Mouse (Mus musculus): ENCODE data around the gene Gm21988. TPM values are rescaled to one million over a fixed set of nuclear protein-coding genes. Genes with fewer than 3 reads are reported as not detected.

Gene Gm21988
- polyA plus RNA-seq, 1 experiment: 6.0 TPM

GRCm38 (mm10) chr11:70230239-70230727 lies 9.3 kb downstream of the Gm21988 start:
- no peak for TF ChIP-seq GATA1 (IDR thresholded peaks at IDR 0.05; ENCODE audit: low read length)
- TF ChIP-seq TAL1 (IDR thresholded peaks at IDR 0.05; ENCODE audit: low read length): no peak
- H3K4me1 ChIP-seq (ENCODE audit: control insufficient read depth): peaks cover 80% of the 10 kb centered on the region
- H3K36me3 ChIP-seq (ENCODE audit: control insufficient read depth): peaks cover 17% of the 10 kb centered on the region
- H3K9me3 ChIP-seq (ENCODE audit: control insufficient read depth, low read length): no peaks in the 10 kb centered on the region
- H3K4me3 ChIP-seq (replicated peaks): peak overlapping the region; percentile 60
- H3K27me3 ChIP-seq (ENCODE audit: control insufficient read depth): peaks cover 41% of the 10 kb centered on the region

- no peaks in the 10 kb centered on the region for H3K9me3 ChIP-seq (ENCODE audit: control insufficient read depth, low read length)
- peaks cover 41% of the 10 kb centered on the region for H3K27me3 ChIP-seq (ENCODE audit: control insufficient read depth)
- TF ChIP-seq GATA1 (IDR thresholded peaks at IDR 0.05; ENCODE audit: low read length): peak; percentile 44; the same call in 1 of the 2 replicates
- no peak for TF ChIP-seq TAL1 (IDR thresholded peaks at IDR 0.05; ENCODE audit: low read length)
- peaks cover 80% of the 10 kb centered on the region for H3K4me1 ChIP-seq (ENCODE audit: control insufficient read depth)
- peaks cover 10% of the 10 kb centered on the region for H3K36me3 ChIP-seq (ENCODE audit: control insufficient read depth)
- H3K4me3 ChIP-seq (replicated peaks): peak within 1 kb of the TSS; percentile 60
Measured at GRCm38 (mm10) chr11:70229260-70230010, 10.2 kb downstream of the Gm21988 start, which contains the start of gene Bcl6b. Gene Bcl6b (minus strand): TSS chr11:70229798.

GRCm38 (mm10) chr11:70228828-70229227 lies 10.8 kb downstream of the Gm21988 start:
- Histone ChIP-seq H3K36me3 (ENCODE audit: control insufficient read depth) (peaks cover 10% of the 10 kb centered on the region), H3K4me3 (replicated peaks) (peak overlapping the region; percentile 60), H3K27me3 (ENCODE audit: control insufficient read depth) (peaks cover 41% of the 10 kb centered on the region), H3K9me3 (ENCODE audit: control insufficient read depth, low read length) (no peaks in the 10 kb centered on the region), H3K4me1 (ENCODE audit: control insufficient read depth) (peaks cover 80% of the 10 kb centered on the region)
- TF ChIP-seq TAL1 (IDR thresholded peaks at IDR 0.05; ENCODE audit: low read length): no peak
- TF ChIP-seq GATA1 (IDR thresholded peaks at IDR 0.05; ENCODE audit: low read length): peak; percentile 23; the same call in 1 of the 2 replicates

- TF ChIP-seq TAL1 (IDR thresholded peaks at IDR 0.05; ENCODE audit: low read length) (no peak), GATA1 (IDR thresholded peaks at IDR 0.05; ENCODE audit: low read length) (no peak)
- Histone ChIP-seq H3K4me1 (ENCODE audit: control insufficient read depth) (peaks cover 89% of the 10 kb centered on the region), H3K4me3 (replicated peaks) (peak overlapping the region; percentile 60), H3K27me3 (ENCODE audit: control insufficient read depth) (peaks cover 41% of the 10 kb centered on the region), H3K9me3 (ENCODE audit: control insufficient read depth, low read length) (no peaks in the 10 kb centered on the region), H3K36me3 (ENCODE audit: control insufficient read depth) (peaks cover 16% of the 10 kb centered on the region)
Measured at GRCm38 (mm10) chr11:70227661-70228245, 11.9 kb downstream of the Gm21988 start.

- Histone ChIP-seq H3K4me1 (ENCODE audit: control insufficient read depth) (peaks cover 89% of the 10 kb centered on the region), H3K36me3 (ENCODE audit: control insufficient read depth) (peaks cover 20% of the 10 kb centered on the region), H3K9me3 (ENCODE audit: control insufficient read depth, low read length) (no peaks in the 10 kb centered on the region), H3K4me3 (replicated peaks) (peak overlapping the region; percentile 44), H3K27me3 (ENCODE audit: control insufficient read depth) (peaks cover 41% of the 10 kb centered on the region)
- TF ChIP-seq GATA1 (IDR thresholded peaks at IDR 0.05; ENCODE audit: low read length): no peak
Measured at GRCm38 (mm10) chr11:70227126-70227525, 12.5 kb downstream of the Gm21988 start.

GRCm38 (mm10) chr11:70226602-70226890 lies 13.1 kb downstream of the Gm21988 start:
- H3K4me3 ChIP-seq (replicated peaks): peak overlapping the region; percentile 44
- H3K27me3 ChIP-seq (ENCODE audit: control insufficient read depth): peaks cover 41% of the 10 kb centered on the region
- peaks cover 95% of the 10 kb centered on the region for H3K4me1 ChIP-seq (ENCODE audit: control insufficient read depth)

GRCm38 (mm10) chr11:70225798-70226601 lies 13.6 kb downstream of the Gm21988 start:
- peaks cover 41% of the 10 kb centered on the region for H3K27me3 ChIP-seq (ENCODE audit: control insufficient read depth)
- TF ChIP-seq GATA1 (IDR thresholded peaks at IDR 0.05; ENCODE audit: low read length) (no peak), TAL1 (IDR thresholded peaks at IDR 0.05; ENCODE audit: low read length) (no peak)
- peaks cover 95% of the 10 kb centered on the region for H3K4me1 ChIP-seq (ENCODE audit: control insufficient read depth)
- no peaks in the 10 kb centered on the region for H3K9me3 ChIP-seq (ENCODE audit: control insufficient read depth, low read length)
- H3K4me3 ChIP-seq (replicated peaks): peak overlapping the region; percentile 44
- peaks cover 21% of the 10 kb centered on the region for H3K36me3 ChIP-seq (ENCODE audit: control insufficient read depth)

More at GRCm38 (mm10) chr11:70226602-70226890, 13.1 kb downstream of the Gm21988 start:
- TF ChIP-seq GATA1 (IDR thresholded peaks at IDR 0.05; ENCODE audit: low read length) (no peak), TAL1 (IDR thresholded peaks at IDR 0.05; ENCODE audit: low read length) (no peak)
- Histone ChIP-seq H3K36me3 (ENCODE audit: control insufficient read depth) (peaks cover 21% of the 10 kb centered on the region), H3K9me3 (ENCODE audit: control insufficient read depth, low read length) (no peaks in the 10 kb centered on the region)

- Histone ChIP-seq H3K9me3 (ENCODE audit: control insufficient read depth, low read length) (no peaks in the 10 kb centered on the region), H3K4me3 (replicated peaks) (peak overlapping the region; percentile 31), H3K4me1 (ENCODE audit: control insufficient read depth) (peaks cover 95% of the 10 kb centered on the region), H3K27me3 (ENCODE audit: control insufficient read depth) (peaks cover 21% of the 10 kb centered on the region), H3K36me3 (ENCODE audit: control insufficient read depth) (peaks cover 26% of the 10 kb centered on the region)
- no peak for TF ChIP-seq GATA1 (IDR thresholded peaks at IDR 0.05; ENCODE audit: low read length)
- TF ChIP-seq TAL1 (IDR thresholded peaks at IDR 0.05; ENCODE audit: low read length): no peak
Measured at GRCm38 (mm10) chr11:70223724-70224123, 15.9 kb downstream of the Gm21988 start.
